Mouse (Mus musculus): ENCODE data around the gene Vps25. TPM values are rescaled to one million over a fixed set of nuclear protein-coding genes. Genes with fewer than 3 reads are reported as not detected.

Vps25 gene
- 121 TPM for polyA plus RNA-seq (2014; fragmentation: Illumina TruSeq; extraction: RNeasy Lipid Tissue Mini Kit (QIAGEN cat#74804); ENCODE audit: insufficient read depth, low read depth, low replicate concordance)

GRCm38 (mm10) chr11:101253613-101254389 lies at the start of gene Vps25:
TSS of gene Vps25 (plus strand) at chr11:101253707.

GRCm38 (mm10) chr11:101226065-101226701 lies 27.3 kb upstream of the Vps25 start, which contains the start of gene Ezh1:
TSS of gene Ezh1 (minus strand) at chr11:101226463.

GRCm38 (mm10) chr11:101245855-101246701 lies 7.4 kb upstream of the Vps25 start, which contains the start of gene Ramp2:
TSS of gene Ramp2 (plus strand) at chr11:101246028.

GRCm38 (mm10) chr11:101259948-101260825 lies 6.7 kb downstream of the Vps25 start, which contains the start of gene Wnk4:
TSS of gene Wnk4 (plus strand) at chr11:101260567.

GRCm38 (mm10) chr11:101278223-101279192 lies 25.0 kb downstream of the Vps25 start, which contains the start of the genes Cntd1 and Coa3:
TSS of gene Cntd1 (plus strand) at chr11:101279012.
TSS of gene Coa3 (minus strand) at chr11:101279114.

GRCm38 (mm10) chr11:101302004-101302798 lies 48.7 kb downstream of the Vps25 start, which contains the start of gene Becn1:
TSS of gene Becn1 (minus strand) at chr11:101302286.

Other genes with a start within 250 kb of the Vps25 start
- 24.3 TPM for gene Atp6v0a1, start 244.3 kb upstream of the Vps25 start, polyA plus RNA-seq (2014; fragmentation: Illumina TruSeq; extraction: RNeasy Lipid Tissue Mini Kit (QIAGEN cat#74804); ENCODE audit: insufficient read depth, low read depth, low replicate concordance)
- 10.0 TPM for gene Naglu, start 183.7 kb upstream of the Vps25 start, polyA plus RNA-seq (2014; fragmentation: Illumina TruSeq; extraction: RNeasy Lipid Tissue Mini Kit (QIAGEN cat#74804); ENCODE audit: insufficient read depth, low read depth, low replicate concordance)
- 0.35 TPM for gene Hsd17b1, start 175.3 kb upstream of the Vps25 start, polyA plus RNA-seq (2014; fragmentation: Illumina TruSeq; extraction: RNeasy Lipid Tissue Mini Kit (QIAGEN cat#74804); ENCODE audit: insufficient read depth, low read depth, low replicate concordance)
- gene Coasy, start 171.1 kb upstream of the Vps25 start, polyA plus RNA-seq (2014; fragmentation: Illumina TruSeq; extraction: RNeasy Lipid Tissue Mini Kit (QIAGEN cat#74804); ENCODE audit: insufficient read depth, low read depth, low replicate concordance): 19.9 TPM
- gene Mlx, start 166.4 kb upstream of the Vps25 start, polyA plus RNA-seq (2014; fragmentation: Illumina TruSeq; extraction: RNeasy Lipid Tissue Mini Kit (QIAGEN cat#74804); ENCODE audit: insufficient read depth, low read depth, low replicate concordance): 33.0 TPM
- 6.5 TPM for gene Psmc3ip, start 158.3 kb upstream of the Vps25 start, polyA plus RNA-seq (2014; fragmentation: Illumina TruSeq; extraction: RNeasy Lipid Tissue Mini Kit (QIAGEN cat#74804); ENCODE audit: insufficient read depth, low read depth, low replicate concordance)
- gene Retreg3, start 133.8 kb upstream of the Vps25 start, polyA plus RNA-seq (2014; fragmentation: Illumina TruSeq; extraction: RNeasy Lipid Tissue Mini Kit (QIAGEN cat#74804); ENCODE audit: insufficient read depth, low read depth, low replicate concordance): 36.3 TPM
- gene Tubg1, start 133.8 kb upstream of the Vps25 start, polyA plus RNA-seq (2014; fragmentation: Illumina TruSeq; extraction: RNeasy Lipid Tissue Mini Kit (QIAGEN cat#74804); ENCODE audit: insufficient read depth, low read depth, low replicate concordance): 16.8 TPM
- 1.1 TPM for gene Tubg2, start 97.8 kb upstream of the Vps25 start, polyA plus RNA-seq (2014; fragmentation: Illumina TruSeq; extraction: RNeasy Lipid Tissue Mini Kit (QIAGEN cat#74804); ENCODE audit: insufficient read depth, low read depth, low replicate concordance)
- 0.62 TPM for gene Cntnap1, start 83.2 kb upstream of the Vps25 start, polyA plus RNA-seq (2014; fragmentation: Illumina TruSeq; extraction: RNeasy Lipid Tissue Mini Kit (QIAGEN cat#74804); ENCODE audit: insufficient read depth, low read depth, low replicate concordance)
- 10.0 TPM for gene Plekhh3, start 82.4 kb upstream of the Vps25 start, polyA plus RNA-seq (2014; fragmentation: Illumina TruSeq; extraction: RNeasy Lipid Tissue Mini Kit (QIAGEN cat#74804); ENCODE audit: insufficient read depth, low read depth, low replicate concordance)
- gene Ccr10, start 78.3 kb upstream of the Vps25 start, polyA plus RNA-seq (2014; fragmentation: Illumina TruSeq; extraction: RNeasy Lipid Tissue Mini Kit (QIAGEN cat#74804); ENCODE audit: insufficient read depth, low read depth, low replicate concordance): 0.13 TPM
- gene Ezh1, start 27.2 kb upstream of the Vps25 start, polyA plus RNA-seq (2014; fragmentation: Illumina TruSeq; extraction: RNeasy Lipid Tissue Mini Kit (QIAGEN cat#74804); ENCODE audit: insufficient read depth, low read depth, low replicate concordance): 23.4 TPM
- 682 TPM for gene Ramp2, start 7.7 kb upstream of the Vps25 start, polyA plus RNA-seq (2014; fragmentation: Illumina TruSeq; extraction: RNeasy Lipid Tissue Mini Kit (QIAGEN cat#74804); ENCODE audit: insufficient read depth, low read depth, low replicate concordance)
- 9.4 TPM for gene Wnk4, start 6.9 kb downstream of the Vps25 start, polyA plus RNA-seq (2014; fragmentation: Illumina TruSeq; extraction: RNeasy Lipid Tissue Mini Kit (QIAGEN cat#74804); ENCODE audit: insufficient read depth, low read depth, low replicate concordance)
- gene Cntd1, start 25.3 kb downstream of the Vps25 start, polyA plus RNA-seq (2014; fragmentation: Illumina TruSeq; extraction: RNeasy Lipid Tissue Mini Kit (QIAGEN cat#74804); ENCODE audit: insufficient read depth, low read depth, low replicate concordance): 0.25 TPM
- 157 TPM for gene Coa3, start 25.4 kb downstream of the Vps25 start, polyA plus RNA-seq (2014; fragmentation: Illumina TruSeq; extraction: RNeasy Lipid Tissue Mini Kit (QIAGEN cat#74804); ENCODE audit: insufficient read depth, low read depth, low replicate concordance)
- gene Becn1, start 48.6 kb downstream of the Vps25 start, polyA plus RNA-seq (2014; fragmentation: Illumina TruSeq; extraction: RNeasy Lipid Tissue Mini Kit (QIAGEN cat#74804); ENCODE audit: insufficient read depth, low read depth, low replicate concordance): 89.2 TPM
- gene Psme3, start 62.5 kb downstream of the Vps25 start, polyA plus RNA-seq (2014; fragmentation: Illumina TruSeq; extraction: RNeasy Lipid Tissue Mini Kit (QIAGEN cat#74804); ENCODE audit: insufficient read depth, low read depth, low replicate concordance): 33.8 TPM
- gene Aoc2, start 71.4 kb downstream of the Vps25 start, polyA plus RNA-seq (2014; fragmentation: Illumina TruSeq; extraction: RNeasy Lipid Tissue Mini Kit (QIAGEN cat#74804); ENCODE audit: insufficient read depth, low read depth, low replicate concordance): 0.70 TPM
- gene Aoc3, start 76.9 kb downstream of the Vps25 start, polyA plus RNA-seq (2014; fragmentation: Illumina TruSeq; extraction: RNeasy Lipid Tissue Mini Kit (QIAGEN cat#74804); ENCODE audit: insufficient read depth, low read depth, low replicate concordance): 4.7 TPM
- not detected for gene G6pc, start 113.9 kb downstream of the Vps25 start, polyA plus RNA-seq (2014; fragmentation: Illumina TruSeq; extraction: RNeasy Lipid Tissue Mini Kit (QIAGEN cat#74804); ENCODE audit: insufficient read depth, low read depth, low replicate concordance)
- gene Aarsd1, start 163.9 kb downstream of the Vps25 start, polyA plus RNA-seq (2014; fragmentation: Illumina TruSeq; extraction: RNeasy Lipid Tissue Mini Kit (QIAGEN cat#74804); ENCODE audit: insufficient read depth, low read depth, low replicate concordance): 26.8 TPM
- 2.7 TPM for gene Gm27029, start 171.1 kb downstream of the Vps25 start, polyA plus RNA-seq (2014; fragmentation: Illumina TruSeq; extraction: RNeasy Lipid Tissue Mini Kit (QIAGEN cat#74804); ENCODE audit: insufficient read depth, low read depth, low replicate concordance)
- gene Rundc1, start 171.4 kb downstream of the Vps25 start, polyA plus RNA-seq (2014; fragmentation: Illumina TruSeq; extraction: RNeasy Lipid Tissue Mini Kit (QIAGEN cat#74804); ENCODE audit: insufficient read depth, low read depth, low replicate concordance): 10.9 TPM
- 5.4 TPM for gene Ptges3l, start 171.6 kb downstream of the Vps25 start, polyA plus RNA-seq (2014; fragmentation: Illumina TruSeq; extraction: RNeasy Lipid Tissue Mini Kit (QIAGEN cat#74804); ENCODE audit: insufficient read depth, low read depth, low replicate concordance)
- 823 TPM for gene Rpl27, start 188.6 kb downstream of the Vps25 start, polyA plus RNA-seq (2014; fragmentation: Illumina TruSeq; extraction: RNeasy Lipid Tissue Mini Kit (QIAGEN cat#74804); ENCODE audit: insufficient read depth, low read depth, low replicate concordance)
- 80.7 TPM for gene Ifi35, start 194.7 kb downstream of the Vps25 start, polyA plus RNA-seq (2014; fragmentation: Illumina TruSeq; extraction: RNeasy Lipid Tissue Mini Kit (QIAGEN cat#74804); ENCODE audit: insufficient read depth, low read depth, low replicate concordance)
- 19.0 TPM for gene Rnd2, start 211.3 kb downstream of the Vps25 start, polyA plus RNA-seq (2014; fragmentation: Illumina TruSeq; extraction: RNeasy Lipid Tissue Mini Kit (QIAGEN cat#74804); ENCODE audit: insufficient read depth, low read depth, low replicate concordance)
- 86.7 TPM for gene Vat1, start 212.5 kb downstream of the Vps25 start, polyA plus RNA-seq (2014; fragmentation: Illumina TruSeq; extraction: RNeasy Lipid Tissue Mini Kit (QIAGEN cat#74804); ENCODE audit: insufficient read depth, low read depth, low replicate concordance)

Data from lung, adult 10 weeks (tissue).